ENCODE assay signal across 8 mouse cellular contexts in genomic region chr11:58640272-58640867, GRCm38 (mm10). TPM values are rescaled to one million over a fixed set of nuclear protein-coding genes. Genes with fewer than 3 reads are reported as not detected.
DNase-seq lines count a peak whose midpoint lies in the region; ATAC-seq lines count a peak whose summit lies in the region.

TSS of gene Trim58 (plus strand) at chr11:58640465.

- peak within 1 kb of the TSS; percentile 41 for H3K4me3 ChIP-seq in forebrain, embryonic 16.5 days (replicated peaks; ENCODE audit: low read length)
- peak within 1 kb of the TSS; percentile 56 for H3K4me3 ChIP-seq in limb, embryonic 10.5 days
- peak within 1 kb of the TSS; percentile 43 for H3K4me3 ChIP-seq in neural tube, embryonic 12.5 days

- H3K4me2 ChIP-seq in forebrain, embryonic 16.5 days (ENCODE audit: low read length): peak within 1 kb of the TSS; percentile 84
- peak within 1 kb of the TSS; percentile 93 for H3K4me2 ChIP-seq in neural tube, embryonic 12.5 days (replicated peaks)

- H3K4me1 ChIP-seq in forebrain, embryonic 16.5 days (replicated peaks; ENCODE audit: control insufficient read depth, insufficient read depth, low read length): peaks cover 10% of the 10 kb centered on the region
- H3K4me1 ChIP-seq in limb, embryonic 10.5 days: peaks cover 9% of the 10 kb centered on the region
- H3K4me1 ChIP-seq in neural tube, embryonic 12.5 days: peaks cover 9% of the 10 kb centered on the region

- peak; percentile 20 for DNase-seq in adrenal gland, postnatal 10 days
- DNase-seq in adrenal gland, adult 8-10 months: no peak
- peak; percentile 24 to 32 for DNase-seq in right cerebral cortex, postnatal 10 days (ENCODE audit: low spot score in 2 of 2)
- DNase-seq in right cerebral cortex, adult 18-20 months: no peak
- peak; percentile 54 for DNase-seq in limb, embryonic 10.5 days (ENCODE audit: low spot score)

- H3K27ac ChIP-seq in forebrain, embryonic 16.5 days (ENCODE audit: low read length): no peak within 1 kb of the TSS
- H3K27ac ChIP-seq in limb, embryonic 10.5 days: peak within 1 kb of the TSS; percentile 74
- no peak within 1 kb of the TSS for H3K27ac ChIP-seq in neural tube, embryonic 12.5 days

- no peaks in the 10 kb centered on the region for H3K36me3 ChIP-seq in forebrain, embryonic 16.5 days (ENCODE audit: control insufficient read depth, insufficient read depth)
- H3K36me3 ChIP-seq in limb, embryonic 10.5 days: no peaks in the 10 kb centered on the region
- H3K36me3 ChIP-seq in neural tube, embryonic 12.5 days: no peaks in the 10 kb centered on the region

- peak within 1 kb of the TSS; percentile 43 for H3K9ac ChIP-seq in forebrain, embryonic 16.5 days (replicated peaks; ENCODE audit: low read depth, low read length)
- H3K9ac ChIP-seq in neural tube, embryonic 12.5 days: peak within 1 kb of the TSS; percentile 48

- WGBS in forebrain, embryonic 16.5 days: 2% methylated on average over 34 of the region's 34 CpGs
- WGBS in limb, embryonic 10.5 days: 6% methylated on average over 34 of the region's 34 CpGs
- WGBS in neural tube, embryonic 12.5 days: 6% methylated on average over 34 of the region's 34 CpGs

- H3K9me3 ChIP-seq in forebrain, embryonic 16.5 days (ENCODE audit: control insufficient read depth, low read length): no peaks in the 10 kb centered on the region
- no peaks in the 10 kb centered on the region for H3K9me3 ChIP-seq in limb, embryonic 10.5 days (replicated peaks)
- no peaks in the 10 kb centered on the region for H3K9me3 ChIP-seq in neural tube, embryonic 12.5 days

- ATAC-seq in forebrain, embryonic 16.5 days: no peak
- no peak for ATAC-seq in neural tube, embryonic 12.5 days (ENCODE audit: low FRiP score, low read depth)
- ATAC-seq in activated CD4-positive, CD25-positive, alpha-beta regulatory T cell, adult 4 months: no peak

- 0 out of 2 replicates have a peak, but pooled peaks cover 2% of the 10 kb centered on the region for H3K27me3 ChIP-seq in forebrain, embryonic 16.5 days (replicated peaks; ENCODE audit: control insufficient read depth, insufficient read depth, low read length)
- H3K27me3 ChIP-seq in limb, embryonic 10.5 days (ENCODE audit: low read depth, poor library complexity, severe bottlenecking): peaks cover 43% of the 10 kb centered on the region
- peaks cover 14% of the 10 kb centered on the region for H3K27me3 ChIP-seq in neural tube, embryonic 12.5 days (replicated peaks)

RNA-seq across cellular contexts. Expression of gene Trim58, which starts in this region (rescaled TPM):
- under 1 TPM; 0.36 to 1.00 TPM for total RNA-seq in adrenal gland, postnatal 10 days (2021)
- total RNA-seq in adrenal gland, adult 8-10 months (2022): not detected
- 0.09 TPM in 1 of 2 replicates, not detected in the other for polyA plus RNA-seq in forebrain, embryonic 16.5 days (2015; fragmentation: Nextera tagmentation; extraction: Ambion mirVana)
- polyA plus RNA-seq in limb, embryonic 10.5 days (2016; fragmentation: Nextera tagmentation; extraction: Ambion mirVana): 0.29 and 0.30 TPM in 2 replicates
- 0.41 and 0.44 TPM in 2 replicates for polyA plus RNA-seq in neural tube, embryonic 12.5 days (2016; fragmentation: Nextera tagmentation; extraction: Ambion mirVana)
- not detected for polyA plus RNA-seq in activated CD4-positive, CD25-positive, alpha-beta regulatory T cell, adult 4 months (2017; shearing (Covaris generic))

Comparison
In these comparisons a context has a peak if more than half of its experiments do, and no peak if none do; other contexts are left out.
1. DNase-seq: peak in right cerebral cortex, postnatal 10 days (2 of 2); none in adrenal gland, adult 8-10 months (single experiment) and right cerebral cortex, adult 18-20 months (single experiment).
2. Peak in DNase-seq in adrenal gland, postnatal 10 days; RNA of the gene not detected or under 1 TPM.
3. Peak in DNase-seq, H3K4me3 ChIP-seq and H3K27ac ChIP-seq in limb, embryonic 10.5 days; RNA of the gene not detected or under 1 TPM.
4. Peak in every context shown above with its lines, with median percentiles within 50 percentile points of each other: H3K4me3 ChIP-seq.